Mouse (Mus musculus) layer of hippocampus, postnatal 25 days (tissue): ENCODE measurements around the gene Rab19. TPM values are rescaled to one million over a fixed set of nuclear protein-coding genes. Genes with fewer than 3 reads are reported as not detected.
"Not testable (repeated sequence)": the region's sequence is repeated elsewhere in the genome, so short reads cannot be mapped to it uniquely, and the experiment has no call there.

Experiments used
- DNase-seq, 2 experiments: peaks; one replicate each; pipeline ENCODE4 v3.0.0; 2022; ENCODE audit warnings: mixed read lengths in 2 of 2, low spot score in 1 of 2; ENCODE audit errors: extremely low spot score in 1 of 2
- total RNA-seq, 2 experiments: library from RNA; stranded (reverse); gene quantifications; 2 replicates each; pipeline ENCODE4 v1.2.3; 2021

Gene Rab19
- total RNA-seq, 2 experiments from 2014 or later = not detected

DNA sequence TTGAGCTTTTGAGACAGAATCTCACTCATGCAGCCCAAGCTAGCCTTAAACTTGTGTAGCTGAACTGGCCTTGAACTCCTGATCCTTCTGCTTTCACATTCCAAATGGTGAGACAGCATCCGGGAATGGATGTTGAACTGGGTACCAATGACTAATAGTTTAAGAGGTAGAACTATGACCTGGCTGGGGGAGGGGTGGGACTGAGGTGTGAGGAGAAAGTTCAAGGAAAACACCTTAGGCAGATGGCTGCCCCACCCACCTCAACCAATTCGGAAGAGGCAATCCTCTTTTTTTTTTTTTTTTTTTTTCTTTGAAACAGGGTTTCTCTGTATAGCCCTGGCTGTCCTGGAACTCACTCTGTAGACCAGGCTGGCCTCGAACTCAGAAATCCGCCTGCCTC, 45.8 kb downstream of the Rab19 start:
- DNase-seq = no peak

DNA sequence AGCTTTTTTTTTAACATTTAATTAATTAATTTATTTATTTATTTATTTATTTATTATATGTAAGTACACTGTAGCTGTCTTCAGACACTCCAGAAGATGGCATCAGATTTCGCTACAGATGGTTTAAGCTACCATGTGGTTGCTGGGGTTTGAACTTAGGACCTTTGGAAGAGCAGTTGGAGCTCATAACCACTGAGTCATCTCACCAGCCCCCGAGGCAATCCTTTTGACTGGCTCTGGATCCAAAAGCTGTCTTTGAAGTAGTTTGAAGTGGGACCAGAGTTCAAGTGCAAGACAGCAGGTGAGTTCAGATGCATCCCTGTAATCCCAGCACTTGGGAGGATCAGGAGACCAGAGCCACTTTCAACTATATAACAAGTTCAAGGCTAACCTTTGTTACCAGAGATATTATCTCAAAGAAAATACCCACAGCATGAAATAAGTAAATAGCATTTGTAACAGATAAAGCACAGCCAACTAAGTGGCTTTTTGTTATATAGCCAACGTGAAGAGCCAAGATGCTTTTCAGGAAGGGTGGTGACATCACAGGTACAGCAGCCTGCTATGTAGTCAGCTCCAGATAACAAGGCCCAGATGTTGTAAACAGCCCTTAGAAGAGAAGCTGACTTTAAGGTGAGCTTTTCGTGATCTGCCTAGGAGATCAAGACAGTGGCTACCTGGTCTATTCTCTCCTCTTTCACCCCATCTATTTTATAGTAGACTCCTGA, 46.5 kb downstream of the Rab19 start:
- no peak for DNase-seq

DNA sequence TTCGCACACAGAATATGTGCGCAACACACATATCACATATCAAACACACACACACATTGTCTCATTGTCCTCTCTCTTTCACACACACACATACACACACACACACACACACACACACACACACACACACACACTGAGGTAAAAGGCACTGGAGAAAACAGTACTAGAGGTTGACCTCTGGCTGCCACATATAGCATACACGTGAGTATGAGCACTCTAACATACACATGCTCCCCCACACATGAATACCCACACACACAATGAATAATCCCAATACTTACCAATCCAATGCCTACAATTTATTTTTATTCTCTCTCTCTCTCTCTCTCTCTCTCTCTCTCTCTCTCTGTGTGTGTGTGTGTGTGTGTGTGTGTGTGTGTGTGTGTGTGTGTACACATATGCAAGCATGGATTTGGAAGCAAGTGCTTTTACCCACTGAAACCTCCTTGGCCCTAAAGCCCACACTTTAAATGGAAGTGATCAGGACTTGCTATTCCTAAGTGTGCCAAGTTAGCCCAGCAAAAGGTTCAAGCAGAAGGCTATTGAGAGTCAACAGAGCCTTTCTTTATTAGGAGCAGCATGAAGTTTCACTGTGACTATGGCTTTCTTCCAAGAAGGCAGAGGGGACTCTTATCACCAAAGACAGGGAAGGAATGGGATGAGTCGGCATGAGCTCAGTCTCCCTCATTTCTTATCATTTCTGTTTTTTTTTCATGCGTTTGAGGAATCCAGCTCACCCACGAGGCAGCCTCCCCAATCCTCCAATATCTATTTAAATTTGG, 48.2 kb downstream of the Rab19 start:
- no peak for DNase-seq

DNA sequence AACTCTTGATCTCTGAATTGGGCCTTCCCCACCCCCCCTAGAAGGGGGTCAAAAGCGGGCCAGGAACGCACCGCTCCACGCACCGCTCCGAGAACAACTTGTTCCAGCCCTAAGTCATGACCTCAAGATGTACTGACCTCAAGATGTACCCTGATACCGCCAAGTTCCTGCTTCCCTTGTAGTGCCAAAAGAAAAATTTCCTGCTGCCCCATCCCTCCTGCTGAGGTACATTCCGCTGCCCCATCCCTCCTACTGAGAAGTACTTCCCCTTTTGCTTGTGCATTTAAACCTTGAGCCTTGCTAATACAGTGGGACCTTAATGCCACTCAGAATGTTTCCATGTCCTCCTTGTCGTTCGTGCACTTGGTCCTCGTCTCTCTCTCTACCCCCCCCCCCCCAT, 49.7 kb downstream of the Rab19 start:
- no peak for DNase-seq

DNA sequence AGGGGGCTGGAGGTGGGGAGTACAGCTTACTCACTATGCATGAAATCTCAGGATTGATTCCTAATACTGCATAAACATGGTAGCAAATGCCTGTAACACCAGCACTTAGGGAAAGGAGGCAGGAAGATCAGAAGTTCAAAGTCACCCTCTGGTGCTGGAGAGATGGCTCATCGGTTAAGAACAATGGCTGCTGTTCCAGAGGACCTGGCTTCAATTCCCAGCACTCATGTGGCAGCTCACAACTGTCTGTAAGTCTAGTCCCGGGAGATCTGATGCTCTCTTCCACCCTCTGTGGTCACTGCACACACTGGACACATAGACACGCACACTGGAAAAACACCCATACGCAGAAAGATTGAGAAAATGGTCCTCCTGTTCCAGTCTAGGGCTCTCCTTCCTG, 52.2 kb downstream of the Rab19 start:
- no peak for DNase-seq

DNA sequence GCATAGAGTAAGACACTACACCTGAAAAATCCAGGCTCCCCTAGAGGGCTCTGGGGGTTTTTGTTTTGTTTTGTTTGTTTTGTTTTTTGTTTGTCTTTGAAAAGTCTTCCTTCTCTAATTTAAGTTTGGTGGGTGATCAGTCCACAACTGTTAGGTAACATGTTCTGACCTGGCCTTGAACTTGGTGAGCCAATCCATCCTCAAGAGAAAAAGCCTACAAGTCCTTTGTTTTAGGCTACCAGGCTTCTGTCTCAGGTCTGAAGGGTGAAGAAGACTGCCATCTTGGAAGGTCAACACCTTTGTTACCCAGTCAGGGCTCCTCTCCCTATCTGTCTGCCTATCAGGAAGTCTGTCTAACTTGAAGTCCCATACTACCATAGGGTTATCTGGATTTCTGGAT, 52.7 kb downstream of the Rab19 start:
- DNase-seq = no peak

DNA sequence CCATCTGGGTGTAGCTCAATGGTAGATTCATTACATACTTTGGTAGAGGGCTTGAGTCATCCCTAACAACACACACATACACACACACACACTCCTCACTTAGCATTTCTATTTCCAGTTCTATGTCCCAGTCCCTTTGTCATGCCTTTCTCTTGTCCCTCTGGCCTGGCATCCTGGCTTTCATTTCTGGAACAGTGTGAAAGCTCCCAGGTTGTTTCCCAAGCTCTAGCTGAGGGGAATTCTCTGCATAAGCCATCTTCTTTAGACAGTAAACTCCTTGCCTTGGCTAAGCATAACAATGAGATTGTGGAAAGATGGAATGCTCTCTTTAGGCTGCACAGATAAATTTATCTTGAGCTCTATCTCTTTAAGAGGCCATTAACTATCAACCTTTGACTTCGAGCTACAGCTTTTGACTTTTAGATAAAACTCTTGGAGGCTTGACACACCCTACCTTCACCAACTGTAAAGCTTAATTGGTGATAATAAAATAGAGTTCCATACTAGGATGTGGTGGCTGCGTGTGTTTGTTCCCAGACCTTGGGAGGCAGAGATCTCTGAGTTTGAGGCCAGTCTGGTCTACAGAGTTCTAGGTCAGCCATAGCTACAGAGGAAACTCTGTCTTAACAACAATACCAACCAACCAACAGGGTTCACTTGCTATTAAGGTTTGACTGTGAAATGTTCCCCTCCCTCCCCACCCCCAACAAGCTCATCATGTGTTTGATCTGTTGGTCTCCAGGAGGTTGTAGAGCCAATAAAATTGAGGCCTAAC, 53.3 kb downstream of the Rab19 start:
- no peak for DNase-seq

DNA sequence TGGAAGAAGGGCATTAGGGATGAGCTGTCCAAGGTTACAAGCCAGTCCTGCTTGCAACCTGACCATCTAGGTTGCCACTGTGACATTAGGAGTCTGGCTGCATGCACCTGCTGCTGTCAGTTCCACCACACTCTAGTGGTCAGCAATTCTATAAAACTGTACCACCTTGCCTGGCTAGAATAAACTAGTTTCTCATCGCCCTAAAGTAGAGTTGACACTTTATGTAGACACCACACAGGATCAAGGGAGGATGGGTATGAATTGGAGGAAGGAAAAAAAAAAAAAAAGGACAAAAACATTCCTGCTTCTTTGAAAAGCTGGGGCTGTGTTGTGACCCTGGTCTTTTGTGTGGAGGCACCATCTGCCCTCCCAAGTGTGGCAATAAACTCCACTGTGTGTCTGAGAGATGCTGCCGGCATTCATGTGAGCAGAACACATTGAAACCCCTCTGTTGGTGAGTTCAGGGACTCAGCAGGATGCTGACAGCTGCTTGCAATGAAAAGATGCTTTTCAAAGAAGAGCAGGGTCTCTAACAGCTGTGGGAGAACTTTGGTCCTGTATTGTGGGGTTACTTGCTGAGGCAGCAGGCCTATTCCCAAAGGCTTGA, 54.0 kb downstream of the Rab19 start:
- DNase-seq = no peak

DNA sequence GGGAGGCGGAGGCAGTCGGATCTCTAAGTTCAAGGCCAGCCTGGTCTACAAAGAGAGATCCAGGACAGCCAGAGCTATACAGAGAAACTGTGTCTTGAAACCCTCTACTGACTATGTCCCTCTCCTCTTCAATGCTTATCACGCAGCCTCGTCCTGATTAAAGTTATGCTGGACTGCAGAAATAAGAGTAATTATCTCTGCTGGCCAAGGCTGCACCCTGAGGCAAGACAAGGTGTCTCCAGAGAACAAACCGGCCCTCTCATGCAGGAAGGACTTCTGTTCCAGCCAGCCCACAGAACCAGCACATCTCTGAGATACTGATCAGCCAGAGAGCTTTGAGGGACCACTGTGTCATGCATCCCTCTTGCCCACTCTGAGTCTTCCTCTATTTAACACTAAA, 54.9 kb downstream of the Rab19 start:
- no peak for DNase-seq

DNA sequence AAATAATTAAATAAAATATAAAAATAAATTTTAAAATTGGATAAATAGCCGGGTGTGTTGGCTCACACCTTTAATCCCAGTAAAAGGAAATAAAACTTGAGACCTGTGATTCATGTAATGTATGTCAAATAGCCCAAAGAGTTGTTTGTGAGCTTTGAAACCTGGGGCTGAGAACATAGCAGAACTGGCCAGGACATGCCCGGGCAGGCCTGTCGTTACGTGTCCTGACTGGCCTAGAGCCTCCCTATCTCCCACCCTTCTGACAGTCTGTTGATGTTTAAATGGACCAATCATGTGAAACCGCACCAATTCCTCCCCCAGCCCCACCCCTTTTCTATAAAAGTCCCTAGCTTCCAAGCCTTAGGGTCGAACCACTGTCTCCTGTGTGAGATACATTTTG, 56.5 kb downstream of the Rab19 start:
- not testable (repeated sequence) for DNase-seq

Other genes with a start within 250 kb of the Rab19 start
- gene Kdm7a, start 174.4 kb upstream of the Rab19 start, total RNA-seq = 10 to 100 TPM; 45.2 to 45.7 TPM
- gene Slc37a3, start 3.5 kb upstream of the Rab19 start, total RNA-seq = 10 to 100 TPM; 74.1 to 76.8 TPM
- 100 to 1,000 TPM; 131 to 144 TPM for gene Mkrn1, start 39.3 kb downstream of the Rab19 start, total RNA-seq
- gene Dennd2a, start 176.7 kb downstream of the Rab19 start, total RNA-seq = 10 to 100 TPM; 32.6 to 33.7 TPM
- gene Adck2, start 192.7 kb downstream of the Rab19 start, total RNA-seq = 10 to 100 TPM; 30.1 to 32.8 TPM
- not detected for gene Gm42420, start 204.6 kb downstream of the Rab19 start, total RNA-seq
- gene Ndufb2, start 211.4 kb downstream of the Rab19 start, total RNA-seq = 100 to 1,000 TPM; 176 to 196 TPM